Mouse (Mus musculus): ENCODE results near the gene Tbc1d8.

DNA sequence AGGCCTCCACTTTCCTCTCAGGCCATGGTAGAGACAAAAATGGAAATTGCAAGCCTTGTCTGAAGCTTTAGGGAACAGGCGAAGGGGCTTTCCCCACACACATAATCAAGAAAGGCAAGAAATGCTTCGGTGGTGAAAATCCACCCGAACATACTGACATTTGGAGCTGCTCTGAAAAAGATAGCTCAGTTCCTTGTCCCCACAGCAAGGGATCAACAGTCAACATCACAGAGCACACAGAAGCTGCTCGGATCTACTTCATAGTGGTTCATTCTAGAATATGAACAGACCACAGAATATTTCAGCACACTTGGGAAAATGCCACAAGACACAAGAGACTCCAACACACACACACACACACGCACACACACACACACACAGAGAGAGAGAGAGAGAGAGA lies 14.6 kb upstream of the Tbc1d8 start:
- TF ChIP-seq CTCF (IDR thresholded peaks at IDR 0.05; ENCODE audit: extremely low read depth, insufficient read depth, insufficient read length, insufficient replicate concordance) = no peak
- no peak for TF ChIP-seq POLR2A (IDR thresholded peaks at IDR 0.05; ENCODE audit: low read depth, low read length)
